Mouse (Mus musculus) heart, adult 2 months (tissue): Measurements from ENCODE around the gene Olfr1427.

Source experiments
- CTCF ChIP-seq: fragments of 200-600 bp; IDR thresholded peaks from 2 replicates; pipeline ENCODE4 v1.8.1; 2022; ENCODE audit warnings: antibody characterized with exemption, mild to moderate bottlenecking, moderate library complexity
- POLR2A ChIP-seq: fragments of 200-500 bp; IDR thresholded peaks from 2 replicates; pipeline ENCODE4 v1.6.1; 2011; ENCODE audit warnings: mild to moderate bottlenecking, low read depth, low read length, control low read depth; ENCODE audit not compliant: insufficient read depth

GRCm38 (mm10) chr19:12113807-12114206 is 10.7 kb upstream of the Olfr1427 start:
- TF ChIP-seq POLR2A: no peak
- no peak for TF ChIP-seq CTCF
